Mouse (Mus musculus): Measurements from ENCODE around the gene Gne. TPM values are rescaled to one million over a fixed set of nuclear protein-coding genes. Genes with fewer than 3 reads are reported as not detected.
A peak's percentile ranks its signal among the peaks of the same experiment; 100 is the strongest.

The Gne gene
- polyA plus RNA-seq, 1 experiment = 31.0 TPM

GRCm38 (mm10) chr4:44073799-44074198 is 10.2 kb downstream of the Gne start:
- TF ChIP-seq FLI1 (IDR thresholded peaks at IDR 0.05; ENCODE audit: low read length) = no peak
- no peak for TF ChIP-seq GATA1 (IDR thresholded peaks at IDR 0.05; ENCODE audit: borderline replicate concordance, low read length)
- Histone ChIP-seq H3K27me3 (replicated peaks) (no peaks in the 10 kb centered on the region), H3K9me3 (no peaks in the 10 kb centered on the region), H3K36me3 (replicated peaks; ENCODE audit: low read length) (no peaks in the 10 kb centered on the region), H3K4me1 (peaks cover 44% of the 10 kb centered on the region), H3K4me3 (replicated peaks) (no peak overlapping the region)

- TF ChIP-seq GATA1 (IDR thresholded peaks at IDR 0.05; ENCODE audit: borderline replicate concordance, low read length) (no peak), FLI1 (IDR thresholded peaks at IDR 0.05; ENCODE audit: low read length) (no peak)
- Histone ChIP-seq H3K4me1 (peaks cover 46% of the 10 kb centered on the region), H3K36me3 (replicated peaks; ENCODE audit: low read length) (no peaks in the 10 kb centered on the region), H3K4me3 (replicated peaks) (peak overlapping the region; percentile 99), H3K27me3 (replicated peaks) (no peaks in the 10 kb centered on the region), H3K9me3 (no peaks in the 10 kb centered on the region)
These were observed 11.0 kb downstream of the Gne start for GRCm38 (mm10) chr4:44072873-44073441.

GRCm38 (mm10) chr4:44072146-44072872 is 11.7 kb downstream of the Gne start:
- TF ChIP-seq FLI1 (IDR thresholded peaks at IDR 0.05; ENCODE audit: low read length) = no peak
- H3K9me3 ChIP-seq = no peaks in the 10 kb centered on the region

GRCm38 (mm10) chr4:44071741-44072145 is 12.2 kb downstream of the Gne start:
- Histone ChIP-seq H3K36me3 (replicated peaks; ENCODE audit: low read length) (peaks cover 4% of the 10 kb centered on the region), H3K4me3 (replicated peaks) (peak overlapping the region; percentile 99), H3K4me1 (peaks cover 58% of the 10 kb centered on the region), H3K27me3 (replicated peaks) (no peaks in the 10 kb centered on the region), H3K9me3 (no peaks in the 10 kb centered on the region)
- no peak for TF ChIP-seq FLI1 (IDR thresholded peaks at IDR 0.05; ENCODE audit: low read length)
- TF ChIP-seq GATA1 (IDR thresholded peaks at IDR 0.05; ENCODE audit: borderline replicate concordance, low read length) = no peak

More at GRCm38 (mm10) chr4:44072146-44072872, 11.7 kb downstream of the Gne start:
- H3K4me3 ChIP-seq (replicated peaks) = peak overlapping the region; percentile 99
- H3K4me1 ChIP-seq = peaks cover 53% of the 10 kb centered on the region
- H3K27me3 ChIP-seq (replicated peaks) = no peaks in the 10 kb centered on the region
- H3K36me3 ChIP-seq (replicated peaks; ENCODE audit: low read length) = peaks cover 3% of the 10 kb centered on the region

GRCm38 (mm10) chr4:44070641-44071040 is 13.3 kb downstream of the Gne start:
- TF ChIP-seq GATA1 (IDR thresholded peaks at IDR 0.05; ENCODE audit: borderline replicate concordance, low read length) = no peak
- TF ChIP-seq FLI1 (IDR thresholded peaks at IDR 0.05; ENCODE audit: low read length) = no peak
- H3K4me1 ChIP-seq = peaks cover 69% of the 10 kb centered on the region
- H3K27me3 ChIP-seq (replicated peaks) = no peaks in the 10 kb centered on the region
- peak overlapping the region; percentile 99 for H3K4me3 ChIP-seq (replicated peaks)
- no peaks in the 10 kb centered on the region for H3K9me3 ChIP-seq
- peaks cover 13% of the 10 kb centered on the region for H3K36me3 ChIP-seq (replicated peaks; ENCODE audit: low read length)

DNA sequence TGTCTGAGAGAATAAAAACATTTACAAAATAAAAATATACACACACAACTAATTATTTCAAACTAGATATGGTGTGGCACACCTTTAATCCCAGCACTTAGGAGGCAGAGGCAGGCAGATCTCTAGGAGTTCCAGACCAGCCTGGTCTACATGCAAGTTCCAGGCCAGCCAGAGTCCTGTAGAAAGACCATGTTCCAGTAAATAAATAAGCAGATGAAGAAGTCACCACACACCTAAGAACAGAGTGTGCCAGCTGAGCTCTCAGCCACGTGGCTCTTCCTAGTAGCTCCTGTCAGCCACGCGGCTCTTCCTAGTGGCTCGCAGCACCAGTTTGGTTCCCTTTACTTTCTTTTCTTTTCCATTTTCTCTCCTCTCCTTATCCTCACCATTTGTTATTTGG is 14.6 kb downstream of the Gne start:
- H3K36me3 ChIP-seq (replicated peaks; ENCODE audit: low read length) = peaks cover 17% of the 10 kb centered on the region
- H3K27me3 ChIP-seq (replicated peaks) = no peaks in the 10 kb centered on the region
- peaks cover 75% of the 10 kb centered on the region for H3K4me1 ChIP-seq
- H3K9me3 ChIP-seq = no peaks in the 10 kb centered on the region
- TF ChIP-seq FLI1 (IDR thresholded peaks at IDR 0.05; ENCODE audit: low read length) (no peak), GATA1 (IDR thresholded peaks at IDR 0.05; ENCODE audit: borderline replicate concordance, low read length) (no peak)
- no peak overlapping the region for H3K4me3 ChIP-seq (replicated peaks)

- no peak overlapping the region for H3K4me3 ChIP-seq (replicated peaks)
- H3K9me3 ChIP-seq = no peaks in the 10 kb centered on the region
- peaks cover 17% of the 10 kb centered on the region for H3K36me3 ChIP-seq (replicated peaks; ENCODE audit: low read length)
- H3K4me1 ChIP-seq = peaks cover 71% of the 10 kb centered on the region
- TF ChIP-seq FLI1 (IDR thresholded peaks at IDR 0.05; ENCODE audit: low read length) (no peak), GATA1 (IDR thresholded peaks at IDR 0.05; ENCODE audit: borderline replicate concordance, low read length) (no peak)
- H3K27me3 ChIP-seq (replicated peaks) = no peaks in the 10 kb centered on the region
These were observed 15.2 kb downstream of the Gne start for GRCm38 (mm10) chr4:44068736-44069135.

- Histone ChIP-seq H3K36me3 (replicated peaks; ENCODE audit: low read length) (peaks cover 28% of the 10 kb centered on the region), H3K9me3 (no peaks in the 10 kb centered on the region), H3K27me3 (replicated peaks) (no peaks in the 10 kb centered on the region), H3K4me3 (replicated peaks) (no peak overlapping the region), H3K4me1 (peaks cover 72% of the 10 kb centered on the region)
- TF ChIP-seq FLI1 (IDR thresholded peaks at IDR 0.05; ENCODE audit: low read length) (no peak), GATA1 (IDR thresholded peaks at IDR 0.05; ENCODE audit: borderline replicate concordance, low read length) (no peak)
These were observed 17.1 kb downstream of the Gne start for GRCm38 (mm10) chr4:44066891-44067290.

GRCm38 (mm10) chr4:44065355-44066025 is 18.5 kb downstream of the Gne start:
- no peaks in the 10 kb centered on the region for H3K9me3 ChIP-seq
- peak overlapping the region; percentile 88 for H3K4me3 ChIP-seq (replicated peaks)
- H3K36me3 ChIP-seq (replicated peaks; ENCODE audit: low read length) = peaks cover 39% of the 10 kb centered on the region
- H3K4me1 ChIP-seq = peaks cover 69% of the 10 kb centered on the region
- no peaks in the 10 kb centered on the region for H3K27me3 ChIP-seq (replicated peaks)
- no peak for TF ChIP-seq GATA1 (IDR thresholded peaks at IDR 0.05; ENCODE audit: borderline replicate concordance, low read length)
- no peak for TF ChIP-seq FLI1 (IDR thresholded peaks at IDR 0.05; ENCODE audit: low read length)

DNA sequence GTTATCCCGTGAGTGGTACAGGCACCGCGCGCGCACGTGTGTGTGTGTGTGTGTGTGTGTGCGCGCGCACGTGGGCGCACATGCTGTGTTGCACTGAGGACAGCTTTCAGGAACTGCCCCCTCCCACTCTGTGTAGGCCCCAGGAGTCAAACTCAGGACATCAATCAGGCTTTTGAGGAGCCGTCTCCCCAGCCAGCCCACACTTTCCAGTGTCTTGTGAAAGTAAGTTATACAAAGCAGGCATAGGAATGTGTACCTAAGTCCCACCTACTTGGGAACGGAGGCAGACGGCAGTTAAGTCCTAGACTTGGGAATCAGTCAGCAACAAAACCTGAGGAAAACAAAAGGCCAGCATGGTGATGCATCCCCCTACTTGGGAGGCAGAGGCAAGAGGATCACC is 21.2 kb downstream of the Gne start:
- Histone ChIP-seq H3K36me3 (replicated peaks; ENCODE audit: low read length) (peaks cover 63% of the 10 kb centered on the region), H3K4me1 (peaks cover 48% of the 10 kb centered on the region), H3K4me3 (replicated peaks) (no peak overlapping the region), H3K9me3 (no peaks in the 10 kb centered on the region), H3K27me3 (replicated peaks) (no peaks in the 10 kb centered on the region)
- TF ChIP-seq GATA1 (IDR thresholded peaks at IDR 0.05; ENCODE audit: borderline replicate concordance, low read length) (no peak), FLI1 (IDR thresholded peaks at IDR 0.05; ENCODE audit: low read length) (no peak)
